Mouse (Mus musculus) CD4-positive, CD25-positive, alpha-beta regulatory T cell, adult 4 months (primary cell): ENCODE results near the gene Ablim1. TPM values are rescaled to one million over a fixed set of nuclear protein-coding genes. Genes with fewer than 3 reads are reported as not detected.

Experiments
- ATAC-seq: one replicate; pipeline ENCODE4 v1.8.0; 2017
- polyA plus RNA-seq, 2 experiments: library from polyadenylated mRNA; unstranded; fragments of 100-300 nt; shearing (Covaris generic); gene quantifications; one replicate each; pipeline ENCODE4 v1.2.1; 2017

The Ablim1 gene
- polyA plus RNA-seq, 2 experiments from 2014 or later = 290 to 362 TPM

- ATAC-seq = no peak
These were observed 312.8 kb downstream of the Ablim1 start for GRCm38 (mm10) chr19:57001926-57002325.

GRCm38 (mm10) chr19:57000592-57000991, 314.1 kb downstream of the Ablim1 start:
- ATAC-seq = no peak

- ATAC-seq = no peak
These were observed 314.9 kb downstream of the Ablim1 start for GRCm38 (mm10) chr19:56999781-57000180.

GRCm38 (mm10) chr19:56998910-56999309, 315.8 kb downstream of the Ablim1 start:
- no peak for ATAC-seq

- no peak for ATAC-seq
These were observed 316.4 kb downstream of the Ablim1 start for GRCm38 (mm10) chr19:56998331-56998730.

- ATAC-seq = no peak
These were observed 317.5 kb downstream of the Ablim1 start for GRCm38 (mm10) chr19:56997164-56997599.

- ATAC-seq = no peak
These were observed 319.3 kb downstream of the Ablim1 start for GRCm38 (mm10) chr19:56995441-56995840.

DNA sequence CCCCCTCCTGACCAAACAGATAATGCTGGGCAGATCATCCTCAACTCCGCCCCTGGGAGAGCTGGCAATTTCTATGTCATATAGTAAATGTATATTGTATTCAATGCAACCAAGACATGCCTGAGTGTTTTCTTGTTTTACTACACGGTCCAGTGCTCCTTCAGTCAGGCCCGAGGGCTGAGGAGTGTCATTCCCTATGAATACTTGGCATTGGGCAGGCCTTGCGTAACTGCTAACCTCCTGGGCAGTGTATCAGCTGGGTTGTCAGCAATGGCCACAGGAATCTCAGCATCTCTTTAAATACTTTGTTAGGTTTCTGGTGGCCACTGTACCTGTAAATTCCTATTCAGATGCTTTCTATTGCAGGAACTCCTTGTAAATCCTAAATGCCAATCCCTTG, 320.1 kb downstream of the Ablim1 start:
- no peak for ATAC-seq

DNA sequence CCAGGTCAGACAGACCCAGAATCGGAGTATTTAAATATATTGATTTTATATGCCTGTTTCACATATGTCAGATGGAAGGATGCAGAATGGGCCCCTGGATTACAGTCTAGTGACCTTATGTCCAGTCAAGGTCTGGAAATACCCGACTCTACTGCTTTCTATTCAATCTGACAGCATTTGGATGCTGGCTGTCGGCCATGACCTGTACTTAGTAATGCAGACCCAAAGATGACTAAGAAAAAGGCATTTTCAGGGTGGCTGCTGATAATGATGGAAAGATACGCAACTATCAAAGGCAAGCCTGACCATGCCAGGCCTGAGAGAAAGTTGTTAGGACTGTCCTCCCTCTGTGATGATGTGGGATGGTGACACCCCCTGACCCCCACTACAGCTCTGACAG, 321.0 kb downstream of the Ablim1 start:
- ATAC-seq = no peak

DNA sequence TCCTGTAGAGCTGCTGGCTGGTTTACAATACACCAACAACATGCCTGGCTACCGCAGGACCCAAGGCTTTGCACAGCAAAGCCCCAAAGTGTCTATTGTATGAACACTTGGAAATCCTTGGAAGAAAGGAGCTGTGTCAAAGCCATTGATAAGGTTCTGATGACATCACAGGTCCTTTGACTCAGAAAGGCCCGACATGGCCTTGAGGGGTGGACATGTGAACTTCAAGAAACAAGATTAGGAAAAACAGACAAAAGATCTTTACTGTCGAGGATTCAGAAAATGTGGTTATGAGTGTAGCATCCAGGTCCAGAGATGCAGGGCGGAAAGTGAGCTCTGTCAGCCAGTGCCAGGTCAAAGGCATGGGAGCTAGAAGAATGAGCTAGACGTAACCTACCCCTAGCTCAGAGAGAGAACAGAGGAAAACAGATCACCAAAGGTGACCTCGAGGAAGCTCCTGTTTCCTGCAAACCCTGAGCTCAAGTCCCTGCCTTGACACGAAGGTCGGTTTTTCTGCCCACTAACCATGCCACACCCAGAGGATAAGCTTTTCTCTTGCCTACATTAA, 321.7 kb downstream of the Ablim1 start:
- no peak for ATAC-seq

- no peak for ATAC-seq
These were observed 324.2 kb downstream of the Ablim1 start for GRCm38 (mm10) chr19:56990367-56991111.

- ATAC-seq = no peak
These were observed 325.5 kb downstream of the Ablim1 start for GRCm38 (mm10) chr19:56989171-56989570.

GRCm38 (mm10) chr19:56984229-56984628, 330.5 kb downstream of the Ablim1 start:
- ATAC-seq = no peak

- no peak for ATAC-seq
These were observed 331.0 kb downstream of the Ablim1 start for GRCm38 (mm10) chr19:56983757-56984156.

Other genes starting within 250 kb of the Ablim1 start
- 1 to 10 TPM; 8.1 to 8.7 TPM for gene Fam160b1, start 45.8 kb upstream of the Ablim1 start, polyA plus RNA-seq
- gene Trub1, start 138.0 kb upstream of the Ablim1 start, polyA plus RNA-seq = 10 to 100 TPM; 12.6 to 12.9 TPM